Mouse (Mus musculus) heart, adult 10 weeks (tissue): ENCODE data around the gene Nacc2. TPM values are rescaled to one million over a fixed set of nuclear protein-coding genes. Genes with fewer than 3 reads are reported as not detected.

Experiments used
- polyA plus RNA-seq: library from polyadenylated mRNA; stranded (reverse); fragments of 350-450 nt; fragmentation: Illumina TruSeq; extraction: RNeasy Lipid Tissue Mini Kit (QIAGEN cat#74804); gene quantifications from one replicate; pipeline ENCODE4 v1.2.3, GENCODE M21; 2014; ENCODE audit warnings: low read depth, low replicate concordance

Nacc2 gene
- 15.2 TPM for polyA plus RNA-seq

GRCm38 (mm10) chr2:26123079-26123648 is at the start of gene Nacc2:
TSS of gene Nacc2 (minus strand) at chr2:26123220.

DNA sequence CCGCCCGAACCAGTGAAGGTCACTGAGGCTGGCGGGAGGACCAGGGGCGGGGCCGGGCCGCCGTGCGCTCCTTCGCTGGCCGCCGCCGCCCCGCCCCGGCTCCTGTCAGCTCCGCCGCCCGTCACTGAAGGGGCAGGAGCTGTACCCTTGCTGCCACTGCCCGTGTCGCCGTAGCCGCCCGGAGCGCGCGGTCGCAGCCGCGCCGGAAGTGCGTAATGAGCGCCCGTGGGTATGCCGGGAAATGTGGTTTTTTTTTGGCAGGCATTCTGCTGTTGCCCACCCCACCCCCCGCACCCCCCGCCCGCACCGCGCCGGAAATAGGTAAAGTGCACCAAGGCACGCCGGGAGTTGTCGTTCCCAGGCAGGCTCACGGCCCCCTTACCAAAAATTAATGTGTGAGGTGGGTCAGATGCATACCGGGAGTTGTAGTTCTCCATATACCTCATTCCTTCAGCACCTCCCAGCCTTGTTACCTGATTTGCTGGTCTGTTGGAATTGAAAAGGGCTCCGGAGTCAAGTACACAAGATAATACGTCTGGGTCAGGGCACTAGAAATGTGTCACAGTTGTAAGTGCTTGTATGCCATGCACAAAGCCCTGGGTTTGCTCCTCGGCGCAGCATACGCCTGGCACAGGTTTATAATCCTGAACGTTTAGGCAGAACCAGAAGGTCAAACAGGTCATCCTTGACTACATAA is 101.3 kb downstream of the Nacc2 start, which contains the start of gene Ubac1:
Ubac1 (minus strand) TSS at position 187 of the 697 bp plus-strand sequence.

Other genes starting within 250 kb of the Nacc2 start
- 13.6 TPM for gene Camsap1, start 139.9 kb downstream of the Nacc2 start, polyA plus RNA-seq
- 95.9 TPM for gene Ubac1, start 101.5 kb downstream of the Nacc2 start, polyA plus RNA-seq
- gene Lhx3, start 85.1 kb upstream of the Nacc2 start, polyA plus RNA-seq = not detected
- gene Qsox2, start 114.3 kb upstream of the Nacc2 start, polyA plus RNA-seq = 16.5 TPM
- gene Ccdc187, start 171.3 kb upstream of the Nacc2 start, polyA plus RNA-seq = 0.08 TPM
- gene Gpsm1, start 192.3 kb upstream of the Nacc2 start, polyA plus RNA-seq = 260 TPM
- gene Dnlz, start 228.9 kb upstream of the Nacc2 start, polyA plus RNA-seq = 18.7 TPM
- gene Card9, start 237.7 kb upstream of the Nacc2 start, polyA plus RNA-seq = 2.3 TPM